Mouse (Mus musculus): ENCODE data around the gene Ccdc27. TPM values are rescaled to one million over a fixed set of nuclear protein-coding genes. Genes with fewer than 3 reads are reported as not detected.

Gene Ccdc27
- not detected in 2 replicates for polyA plus RNA-seq (2016; fragmentation: Nextera tagmentation; extraction: Ambion mirVana)

DNA sequence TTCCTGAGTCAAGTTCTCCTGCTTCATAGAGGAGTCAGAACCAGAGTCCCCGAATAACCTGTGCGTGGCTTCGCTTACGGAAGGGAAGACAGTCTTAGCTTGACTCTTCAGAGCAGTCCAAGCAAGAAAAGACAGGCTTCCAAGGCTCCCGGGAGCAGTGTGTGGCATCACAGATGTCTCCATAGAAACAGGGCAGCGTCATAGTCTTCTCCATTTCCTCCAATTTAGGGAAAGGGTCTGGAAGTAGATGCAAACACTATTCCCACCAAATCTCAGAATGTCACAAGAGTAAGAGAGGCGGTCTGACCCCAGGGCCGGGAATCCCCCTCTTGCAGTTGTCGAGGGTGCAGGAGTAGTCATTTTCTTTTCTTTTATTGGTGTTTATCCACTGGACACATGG, at the start of gene Ccdc27:
Gene Ccdc27, minus strand, starts transcription at position 101 of the 400 bp plus-strand sequence.
- 91% methylated on average over 9 of the region's 9 CpGs for WGBS
- Histone ChIP-seq H3K9me3 (replicated peaks) (no peaks in the 10 kb centered on the region), H3K4me2 (replicated peaks) (no peak within 1 kb of the TSS), H3K4me1 (no peaks in the 10 kb centered on the region), H3K27ac (no peak within 1 kb of the TSS), H3K36me3 (no peaks in the 10 kb centered on the region), H3K27me3 (0 out of 2 replicates have a peak, but pooled peaks cover 2% of the 10 kb centered on the region), H3K4me3 (no peak within 1 kb of the TSS), H3K9ac (no peak within 1 kb of the TSS)
- ATAC-seq (ENCODE audit: low FRiP score) = no peak

- peaks cover 17% of the 10 kb centered on the region; the same call in 1 of the 2 replicates for H3K27me3 ChIP-seq
- no peak for ATAC-seq (ENCODE audit: low FRiP score)
- H3K9ac ChIP-seq = no peak overlapping the region
- no peak overlapping the region for H3K27ac ChIP-seq
- H3K9me3 ChIP-seq (replicated peaks) = no peaks in the 10 kb centered on the region
- H3K4me1 ChIP-seq = peaks cover 6% of the 10 kb centered on the region; the same call in 1 of the 2 replicates
- H3K4me3 ChIP-seq = no peak overlapping the region
- no peak overlapping the region for H3K4me2 ChIP-seq (replicated peaks)
- no peaks in the 10 kb centered on the region for H3K36me3 ChIP-seq
- 62% methylated on average over 8 of the region's 8 CpGs for WGBS
Observed at GRCm38 (mm10) chr4:154091356-154091755, 48.9 kb upstream of the Ccdc27 start.

DNA sequence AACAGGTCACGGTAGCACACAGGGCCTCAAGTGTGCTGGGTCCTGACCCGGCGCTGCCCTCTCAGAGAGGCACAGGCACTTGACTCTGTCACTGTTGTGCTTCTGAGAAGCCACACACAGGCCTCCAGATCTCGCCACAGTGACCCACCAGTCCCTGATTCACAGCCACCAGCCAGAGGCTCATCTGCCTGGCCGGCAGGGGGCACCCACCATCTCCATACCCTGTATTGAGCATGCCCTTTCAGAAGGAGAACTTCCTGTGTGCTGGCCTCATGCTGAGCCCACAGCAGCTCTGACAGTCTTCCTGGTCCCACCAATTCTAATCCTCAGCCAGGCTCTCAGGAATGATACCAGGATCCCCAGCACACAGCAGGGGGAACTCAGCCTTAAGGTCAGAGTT, 46.7 kb upstream of the Ccdc27 start:
- 61% methylated on average over 5 of the region's 5 CpGs for WGBS
- H3K4me3 ChIP-seq = no peak overlapping the region
- no peaks in the 10 kb centered on the region for H3K4me1 ChIP-seq
- H3K27ac ChIP-seq = no peak overlapping the region
- no peak overlapping the region for H3K4me2 ChIP-seq (replicated peaks)
- peaks cover 8% of the 10 kb centered on the region; the same call in 1 of the 2 replicates for H3K27me3 ChIP-seq
- no peak for ATAC-seq (ENCODE audit: low FRiP score)
- H3K9me3 ChIP-seq (replicated peaks) = no peaks in the 10 kb centered on the region
- no peaks in the 10 kb centered on the region for H3K36me3 ChIP-seq
- no peak overlapping the region for H3K9ac ChIP-seq

GRCm38 (mm10) chr4:154086436-154086835, 44.0 kb upstream of the Ccdc27 start:
- Histone ChIP-seq H3K9ac (no peak overlapping the region), H3K9me3 (replicated peaks) (no peaks in the 10 kb centered on the region), H3K27me3 (peaks cover 23% of the 10 kb centered on the region), H3K4me3 (no peak overlapping the region), H3K4me2 (replicated peaks) (no peak overlapping the region), H3K36me3 (no peaks in the 10 kb centered on the region), H3K27ac (no peak overlapping the region), H3K4me1 (no peaks in the 10 kb centered on the region)
- ATAC-seq (ENCODE audit: low FRiP score) = no peak
- WGBS = 88% methylated on average over 8 of the region's 8 CpGs

GRCm38 (mm10) chr4:154085856-154086255, 43.4 kb upstream of the Ccdc27 start:
- 0 out of 2 replicates have a peak, but pooled peaks cover 4% of the 10 kb centered on the region for H3K4me1 ChIP-seq

GRCm38 (mm10) chr4:154081974-154082373, 39.5 kb upstream of the Ccdc27 start:
- H3K9ac ChIP-seq = no peak overlapping the region
- no peaks in the 10 kb centered on the region for H3K9me3 ChIP-seq (replicated peaks)
- H3K27me3 ChIP-seq = peaks cover 41% of the 10 kb centered on the region
- no peak overlapping the region for H3K4me3 ChIP-seq
- ATAC-seq (ENCODE audit: low FRiP score) = no peak
- no peak overlapping the region for H3K4me2 ChIP-seq (replicated peaks)
- no peak overlapping the region for H3K27ac ChIP-seq
- no peaks in the 10 kb centered on the region for H3K36me3 ChIP-seq
- WGBS = 24% methylated on average over 1 of the region's 1 CpGs
- 0 out of 2 replicates have a peak, but pooled peaks cover 4% of the 10 kb centered on the region for H3K4me1 ChIP-seq

More at GRCm38 (mm10) chr4:154085856-154086255, 43.4 kb upstream of the Ccdc27 start:
- Histone ChIP-seq H3K27ac (no peak overlapping the region), H3K36me3 (no peaks in the 10 kb centered on the region), H3K4me3 (no peak overlapping the region), H3K9me3 (replicated peaks) (no peaks in the 10 kb centered on the region), H3K9ac (no peak overlapping the region), H3K4me2 (replicated peaks) (no peak overlapping the region), H3K27me3 (peaks cover 29% of the 10 kb centered on the region)
- WGBS = 65% methylated on average over 3 of the region's 3 CpGs
- no peak for ATAC-seq (ENCODE audit: low FRiP score)

GRCm38 (mm10) chr4:154081021-154081420, 38.5 kb upstream of the Ccdc27 start:
- Histone ChIP-seq H3K9ac (no peak overlapping the region), H3K9me3 (replicated peaks) (no peaks in the 10 kb centered on the region), H3K4me2 (replicated peaks) (0 out of 2 replicates have a peak overlapping the region, but pooled peaks have one; percentile 31), H3K4me3 (peak overlapping the region; percentile 7; the same call in 1 of the 2 replicates), H3K27me3 (peaks cover 41% of the 10 kb centered on the region), H3K27ac (no peak overlapping the region), H3K36me3 (no peaks in the 10 kb centered on the region), H3K4me1 (0 out of 2 replicates have a peak, but pooled peaks cover 4% of the 10 kb centered on the region)
- ATAC-seq (ENCODE audit: low FRiP score) = no peak
- 3% methylated on average over 13 of the region's 13 CpGs for WGBS

- no peaks in the 10 kb centered on the region for H3K36me3 ChIP-seq
- H3K4me3 ChIP-seq = no peak overlapping the region
- no peak overlapping the region for H3K27ac ChIP-seq
- no peak for ATAC-seq (ENCODE audit: low FRiP score)
- 0 out of 2 replicates have a peak, but pooled peaks cover 4% of the 10 kb centered on the region for H3K4me1 ChIP-seq
- peaks cover 44% of the 10 kb centered on the region for H3K27me3 ChIP-seq
- H3K9ac ChIP-seq = no peak overlapping the region
- no peak overlapping the region for H3K4me2 ChIP-seq (replicated peaks)
- H3K9me3 ChIP-seq (replicated peaks) = no peaks in the 10 kb centered on the region
- WGBS = 58% methylated on average over 4 of the region's 4 CpGs
Observed at GRCm38 (mm10) chr4:154080211-154080610, 37.7 kb upstream of the Ccdc27 start.

DNA sequence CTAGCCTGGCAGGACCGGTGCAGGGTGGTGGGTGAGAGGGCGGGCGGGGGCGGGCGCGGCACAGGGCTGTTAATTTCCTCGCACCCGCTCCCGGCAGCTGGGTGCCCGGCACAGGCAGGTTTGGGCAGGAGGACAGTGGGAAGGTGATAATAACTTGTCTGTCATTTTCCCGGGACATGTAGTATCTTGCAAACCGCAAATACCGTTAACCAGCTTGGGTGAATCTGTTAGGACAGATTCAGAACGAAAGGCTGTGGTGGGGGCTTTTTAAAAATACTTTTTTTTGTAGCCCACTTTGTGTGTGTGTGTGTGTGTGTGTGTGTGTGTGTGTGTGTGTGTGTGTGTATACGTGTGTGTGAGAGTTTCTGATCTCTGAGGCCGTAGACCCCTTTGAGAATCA, 29.5 kb upstream of the Ccdc27 start:
- H3K4me2 ChIP-seq (replicated peaks) = peak overlapping the region; percentile 38
- 15% methylated on average over 16 of the region's 16 CpGs for WGBS

DNA sequence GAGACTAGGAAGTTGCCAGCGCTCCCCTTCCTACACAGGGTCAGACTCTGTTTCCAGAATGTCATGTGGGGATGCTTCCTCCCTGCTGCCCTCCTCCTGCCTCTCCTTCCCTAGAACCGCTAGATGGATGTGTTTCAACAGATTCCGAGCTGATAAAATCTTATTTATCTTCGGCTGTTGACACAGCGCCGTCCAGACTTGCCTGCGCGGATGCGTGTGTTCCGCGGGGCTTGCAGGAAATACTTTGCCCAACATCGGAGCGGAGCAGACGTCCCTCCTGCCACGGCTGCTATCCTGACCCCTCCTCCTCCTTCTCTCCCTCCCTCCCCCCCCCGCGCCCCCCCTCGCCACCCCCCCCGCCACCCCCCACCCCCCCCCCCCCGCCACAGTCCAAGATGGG, 29.0 kb upstream of the Ccdc27 start:
- Histone ChIP-seq H3K4me3 (peak overlapping the region; percentile 10; the same call in 1 of the 2 replicates), H3K27me3 (peaks cover 45% of the 10 kb centered on the region), H3K4me2 (replicated peaks) (peak overlapping the region; percentile 38), H3K9me3 (replicated peaks) (no peaks in the 10 kb centered on the region), H3K27ac (no peak overlapping the region), H3K4me1 (peaks cover 7% of the 10 kb centered on the region; the same call in 1 of the 2 replicates), H3K9ac (no peak overlapping the region), H3K36me3 (no peaks in the 10 kb centered on the region)
- no peak for ATAC-seq (ENCODE audit: low FRiP score)
- WGBS = 3% methylated on average over 15 of the region's 20 CpGs

More for the DNA sequence above, 29.5 kb upstream of the Ccdc27 start:
- no peak for ATAC-seq (ENCODE audit: low FRiP score)
- Histone ChIP-seq H3K27ac (no peak overlapping the region), H3K27me3 (peaks cover 45% of the 10 kb centered on the region), H3K4me1 (peaks cover 7% of the 10 kb centered on the region; the same call in 1 of the 2 replicates), H3K36me3 (no peaks in the 10 kb centered on the region), H3K4me3 (peak overlapping the region; percentile 10; the same call in 1 of the 2 replicates), H3K9ac (no peak overlapping the region), H3K9me3 (replicated peaks) (no peaks in the 10 kb centered on the region)

GRCm38 (mm10) chr4:154070896-154071295, 28.4 kb upstream of the Ccdc27 start:
- under 1% methylated on average over 5 of the region's 5 CpGs for WGBS
- no peak overlapping the region for H3K9ac ChIP-seq
- H3K27ac ChIP-seq = no peak overlapping the region
- peaks cover 45% of the 10 kb centered on the region for H3K27me3 ChIP-seq
- no peaks in the 10 kb centered on the region for H3K9me3 ChIP-seq (replicated peaks)
- H3K4me2 ChIP-seq (replicated peaks) = no peak overlapping the region
- no peaks in the 10 kb centered on the region for H3K36me3 ChIP-seq
- H3K4me3 ChIP-seq = no peak overlapping the region
- ATAC-seq (ENCODE audit: low FRiP score) = peak; percentile 56; the same call in 1 of the 2 replicates
- H3K4me1 ChIP-seq = peaks cover 7% of the 10 kb centered on the region; the same call in 1 of the 2 replicates

GRCm38 (mm10) chr4:154064827-154065773, 22.6 kb upstream of the Ccdc27 start:
- Histone ChIP-seq H3K27ac (no peak overlapping the region), H3K27me3 (peaks cover 15% of the 10 kb centered on the region), H3K9ac (no peak overlapping the region), H3K4me2 (replicated peaks) (no peak overlapping the region), H3K4me1 (no peaks in the 10 kb centered on the region), H3K9me3 (replicated peaks) (no peaks in the 10 kb centered on the region), H3K36me3 (no peaks in the 10 kb centered on the region), H3K4me3 (no peak overlapping the region)
- WGBS = 61% methylated on average over 14 of the region's 14 CpGs
- 0 out of 2 replicates have a peak, but pooled peaks have one; percentile 40 for ATAC-seq (ENCODE audit: low FRiP score)

Measured in hindbrain, embryonic 12.5 days (tissue).